Mouse (Mus musculus): ENCODE data around the gene Tdrd12. TPM values are rescaled to one million over a fixed set of nuclear protein-coding genes. Genes with fewer than 3 reads are reported as not detected.
"Not testable (repeated sequence)": the region's sequence is repeated elsewhere in the genome, so short reads cannot be mapped to it uniquely, and the experiment has no call there.

Tdrd12 gene
- polyA plus RNA-seq, 1 experiment from 2014 or later, result 0.60 TPM

GRCm38 (mm10) chr7:35556905-35557304 is 19.4 kb upstream of the Tdrd12 start:
- ATAC-seq, result no peak
- Histone ChIP-seq H3K4me2 (ENCODE audit: low read length) (no peak overlapping the region), H3K27me3 (replicated peaks; ENCODE audit: control insufficient read depth, insufficient read depth, low read length) (no peaks in the 10 kb centered on the region), H3K36me3 (ENCODE audit: control insufficient read depth, insufficient read depth) (no peaks in the 10 kb centered on the region), H3K9me3 (ENCODE audit: control insufficient read depth, low read length) (no peaks in the 10 kb centered on the region), H3K4me1 (replicated peaks; ENCODE audit: control insufficient read depth, insufficient read depth, low read length) (peaks cover 12% of the 10 kb centered on the region), H3K27ac (ENCODE audit: low read length) (no peak overlapping the region), H3K9ac (replicated peaks; ENCODE audit: low read depth, low read length) (no peak overlapping the region), H3K4me3 (replicated peaks; ENCODE audit: low read length) (no peak overlapping the region)
- WGBS, result 88% methylated on average over 5 of the region's 5 CpGs

- Histone ChIP-seq H3K27me3 (replicated peaks; ENCODE audit: control insufficient read depth, insufficient read depth, low read length) (no peaks in the 10 kb centered on the region), H3K27ac (ENCODE audit: low read length) (peak within 1 kb of the TSS; percentile 87), H3K4me2 (ENCODE audit: low read length) (peak within 1 kb of the TSS; percentile 97), H3K36me3 (ENCODE audit: control insufficient read depth, insufficient read depth) (no peaks in the 10 kb centered on the region), H3K4me1 (replicated peaks; ENCODE audit: control insufficient read depth, insufficient read depth, low read length) (peaks cover 12% of the 10 kb centered on the region), H3K4me3 (replicated peaks; ENCODE audit: low read length) (peak within 1 kb of the TSS; percentile 66), H3K9ac (replicated peaks; ENCODE audit: low read depth, low read length) (peak within 1 kb of the TSS; percentile 84), H3K9me3 (ENCODE audit: control insufficient read depth, low read length) (no peaks in the 10 kb centered on the region)
- WGBS, result 61% methylated on average over 4 of the region's 4 CpGs
- ATAC-seq, result no peak
Observed at GRCm38 (mm10) chr7:35556205-35556603, 18.7 kb upstream of the Tdrd12 start, which contains the start of gene Nudt19. TSS of gene Nudt19 (minus strand) at chr7:35556304.

- peak; percentile 95 for ATAC-seq
- Histone ChIP-seq H3K4me3 (replicated peaks; ENCODE audit: low read length) (peak overlapping the region; percentile 66), H3K27me3 (replicated peaks; ENCODE audit: control insufficient read depth, insufficient read depth, low read length) (no peaks in the 10 kb centered on the region), H3K9me3 (ENCODE audit: control insufficient read depth, low read length) (no peaks in the 10 kb centered on the region), H3K36me3 (ENCODE audit: control insufficient read depth, insufficient read depth) (peaks cover under 1% of the 10 kb centered on the region), H3K27ac (ENCODE audit: low read length) (peak overlapping the region; percentile 87), H3K4me2 (ENCODE audit: low read length) (peak overlapping the region; percentile 97), H3K9ac (replicated peaks; ENCODE audit: low read depth, low read length) (peak overlapping the region; percentile 84), H3K4me1 (replicated peaks; ENCODE audit: control insufficient read depth, insufficient read depth, low read length) (peaks cover 12% of the 10 kb centered on the region)
- WGBS, result under 1% methylated on average over 93 of the region's 93 CpGs
Observed at GRCm38 (mm10) chr7:35555224-35556204, 18.0 kb upstream of the Tdrd12 start.

- H3K4me2 ChIP-seq (ENCODE audit: low read length), result peak overlapping the region; percentile 97
Observed at GRCm38 (mm10) chr7:35554605-35555175, 17.1 kb upstream of the Tdrd12 start.

GRCm38 (mm10) chr7:35553751-35554604 is 16.4 kb upstream of the Tdrd12 start:
- H3K27me3 ChIP-seq (replicated peaks; ENCODE audit: control insufficient read depth, insufficient read depth, low read length), result no peaks in the 10 kb centered on the region
- no peak for ATAC-seq
- H3K4me2 ChIP-seq (ENCODE audit: low read length), result peak overlapping the region; percentile 97
- H3K9me3 ChIP-seq (ENCODE audit: control insufficient read depth, low read length), result no peaks in the 10 kb centered on the region
- H3K36me3 ChIP-seq (ENCODE audit: control insufficient read depth, insufficient read depth), result peaks cover 9% of the 10 kb centered on the region
- WGBS, result 65% methylated on average over 10 of the region's 10 CpGs
- no peak overlapping the region for H3K27ac ChIP-seq (ENCODE audit: low read length)
- no peak overlapping the region for H3K9ac ChIP-seq (replicated peaks; ENCODE audit: low read depth, low read length)
- peaks cover 12% of the 10 kb centered on the region for H3K4me1 ChIP-seq (replicated peaks; ENCODE audit: control insufficient read depth, insufficient read depth, low read length)
- peak overlapping the region; percentile 66 for H3K4me3 ChIP-seq (replicated peaks; ENCODE audit: low read length)

More at GRCm38 (mm10) chr7:35554605-35555175, 17.1 kb upstream of the Tdrd12 start:
- Histone ChIP-seq H3K27me3 (replicated peaks; ENCODE audit: control insufficient read depth, insufficient read depth, low read length) (no peaks in the 10 kb centered on the region), H3K4me3 (replicated peaks; ENCODE audit: low read length) (peak overlapping the region; percentile 66), H3K27ac (ENCODE audit: low read length) (peak overlapping the region; percentile 87), H3K36me3 (ENCODE audit: control insufficient read depth, insufficient read depth) (peaks cover 5% of the 10 kb centered on the region), H3K9me3 (ENCODE audit: control insufficient read depth, low read length) (no peaks in the 10 kb centered on the region), H3K9ac (replicated peaks; ENCODE audit: low read depth, low read length) (peak overlapping the region; percentile 84), H3K4me1 (replicated peaks; ENCODE audit: control insufficient read depth, insufficient read depth, low read length) (peaks cover 12% of the 10 kb centered on the region)
- WGBS, result 3% methylated on average over 28 of the region's 28 CpGs
- peak; percentile 60 for ATAC-seq

- peak; percentile 75 for ATAC-seq
- Histone ChIP-seq H3K9ac (replicated peaks; ENCODE audit: low read depth, low read length) (no peak overlapping the region), H3K4me2 (ENCODE audit: low read length) (no peak overlapping the region), H3K4me3 (replicated peaks; ENCODE audit: low read length) (no peak overlapping the region), H3K9me3 (ENCODE audit: control insufficient read depth, low read length) (no peaks in the 10 kb centered on the region), H3K27ac (ENCODE audit: low read length) (no peak overlapping the region), H3K36me3 (ENCODE audit: control insufficient read depth, insufficient read depth) (peaks cover 15% of the 10 kb centered on the region), H3K4me1 (replicated peaks; ENCODE audit: control insufficient read depth, insufficient read depth, low read length) (no peaks in the 10 kb centered on the region), H3K27me3 (replicated peaks; ENCODE audit: control insufficient read depth, insufficient read depth, low read length) (no peaks in the 10 kb centered on the region)
- 32% methylated on average over 4 of the region's 4 CpGs for WGBS
Observed at GRCm38 (mm10) chr7:35545881-35546280, 8.3 kb upstream of the Tdrd12 start.

- Histone ChIP-seq H3K27ac (ENCODE audit: low read length) (no peak overlapping the region), H3K9ac (replicated peaks; ENCODE audit: low read depth, low read length) (no peak overlapping the region), H3K9me3 (ENCODE audit: control insufficient read depth, low read length) (no peaks in the 10 kb centered on the region), H3K4me2 (ENCODE audit: low read length) (no peak overlapping the region), H3K4me3 (replicated peaks; ENCODE audit: low read length) (no peak overlapping the region), H3K4me1 (replicated peaks; ENCODE audit: control insufficient read depth, insufficient read depth, low read length) (no peaks in the 10 kb centered on the region), H3K36me3 (ENCODE audit: control insufficient read depth, insufficient read depth) (no peaks in the 10 kb centered on the region), H3K27me3 (replicated peaks; ENCODE audit: control insufficient read depth, insufficient read depth, low read length) (no peaks in the 10 kb centered on the region)
- 84% methylated on average over 12 of the region's 12 CpGs for WGBS
- no peak for ATAC-seq
Observed at GRCm38 (mm10) chr7:35535750-35536512, 1.6 kb downstream of the Tdrd12 start.

- not testable (repeated sequence) for H3K36me3 ChIP-seq (ENCODE audit: control insufficient read depth, insufficient read depth); H3K4me3 ChIP-seq (replicated peaks; ENCODE audit: low read length); ATAC-seq; H3K27ac ChIP-seq (ENCODE audit: low read length); H3K27me3 ChIP-seq (replicated peaks; ENCODE audit: control insufficient read depth, insufficient read depth, low read length); H3K9ac ChIP-seq (replicated peaks; ENCODE audit: low read depth, low read length); H3K4me1 ChIP-seq (replicated peaks; ENCODE audit: control insufficient read depth, insufficient read depth, low read length); H3K4me2 ChIP-seq (ENCODE audit: low read length); H3K9me3 ChIP-seq (ENCODE audit: control insufficient read depth, low read length)
- 16% methylated on average over 1 of the region's 1 CpGs for WGBS
Observed at GRCm38 (mm10) chr7:35530544-35530943, 7.0 kb downstream of the Tdrd12 start.

Data from forebrain, embryonic 16.5 days (tissue).